Mouse (Mus musculus) lung, embryonic 14.5 days (tissue): ENCODE data around the gene Acbd4. TPM values are rescaled to one million over a fixed set of nuclear protein-coding genes. Genes with fewer than 3 reads are reported as not detected.
A peak's percentile ranks its signal among the peaks of the same experiment; 100 is the strongest.

Experiments used
- ATAC-seq: fragments of 200-750 bp; cut with Nextera tagmentation; 2 replicates; pipeline ENCODE4 v1.8.0; 2017; ENCODE audit warnings: mild to moderate bottlenecking, moderate TSS enrichment, moderate library complexity; ENCODE audit not compliant: insufficient read depth
- DNase-seq: peaks from one replicate; pipeline ENCODE4 v3.0.0-alpha.2; 2015
- H3K27ac ChIP-seq: fragments of 300-500 bp; sonication (generic); 2 replicates; pipeline ENCODE4 v1.5.1; 2014; ENCODE audit warnings: low read depth, mild to moderate bottlenecking, moderate library complexity
- H3K27me3 ChIP-seq: fragments of 300-500 bp; sonication (generic); 2 replicates; pipeline ENCODE4 v1.6.1; 2014; ENCODE audit warnings: low read length, control low read depth; ENCODE audit not compliant: insufficient read depth
- H3K36me3 ChIP-seq: fragments of 300-500 bp; sonication (generic); 2 replicates; pipeline ENCODE4 v1.6.1; 2014; ENCODE audit warnings: control low read depth; ENCODE audit not compliant: insufficient read depth
- H3K4me1 ChIP-seq: fragments of 300-500 bp; sonication (generic); 2 replicates; pipeline ENCODE4 v1.6.1; 2014; ENCODE audit warnings: antibody characterized with exemption, control low read depth; ENCODE audit not compliant: insufficient read depth
- H3K4me2 ChIP-seq: fragments of 300-500 bp; sonication (generic); 2 replicates; pipeline ENCODE4 v1.6.1; 2014; ENCODE audit warnings: mild to moderate bottlenecking
- H3K4me3 ChIP-seq: fragments of 300-500 bp; sonication (generic); 2 replicates; pipeline ENCODE4 v1.5.1; 2014; ENCODE audit warnings: low read depth, low read length
- H3K9ac ChIP-seq: fragments of 300-500 bp; sonication (generic); 2 replicates; pipeline ENCODE4 v1.6.1; 2014
- H3K9me3 ChIP-seq: fragments of 300-500 bp; sonication (generic); 2 replicates; pipeline ENCODE4 v1.6.1; 2016; ENCODE audit warnings: low read depth, low read length, control low read depth
- CTCF ChIP-seq: IDR thresholded peaks from 2 replicates; pipeline ENCODE4 v1.5.1; 2016; ENCODE audit warnings: antibody characterized with exemption, low read depth
- WGBS: fragments of 180-500 bp; shearing (Covaris S2); extraction: QIAGEN DNeasy Blood & Tissue Kit; methylation state at CpG from one replicate; pipeline ENCODE4 v1.1.7; 2014; 5-methylcytosine and 5-hydroxymethylcytosine counted together
- polyA plus RNA-seq: library from polyadenylated mRNA; unstranded; fragments of >200 nt; fragmentation: Nextera tagmentation; extraction: Ambion mirVana; gene quantifications from 2 replicates; pipeline ENCODE4 v1.2.1, GENCODE M21; 2014

Acbd4 gene
- polyA plus RNA-seq, 1 experiment from 2014 or later, result 11.0 TPM

GRCm38 (mm10) chr11:103142441-103143182, 41.1 kb downstream of the Acbd4 start:
- H3K27me3 ChIP-seq, result no peaks in the 10 kb centered on the region
- peak; percentile 32 for TF ChIP-seq CTCF
- H3K36me3 ChIP-seq, result 0 out of 2 replicates have a peak, but pooled peaks cover 11% of the 10 kb centered on the region
- DNase-seq, result peak; percentile 80
- no peaks in the 10 kb centered on the region for H3K9me3 ChIP-seq
- peak overlapping the region; percentile 32 for H3K9ac ChIP-seq
- peaks cover 26% of the 10 kb centered on the region for H3K4me1 ChIP-seq
- ATAC-seq, result peak; percentile 50
- peak overlapping the region; percentile 89 for H3K27ac ChIP-seq
- peak overlapping the region; percentile 48 for H3K4me2 ChIP-seq
- peak overlapping the region; percentile 23; the same call in 1 of the 2 replicates for H3K4me3 ChIP-seq
- 26% methylated on average over 8 of the region's 8 CpGs for WGBS

GRCm38 (mm10) chr11:103144309-103145285, 43.1 kb downstream of the Acbd4 start:
- ATAC-seq (no peak), DNase-seq (no peak)
- no peaks in the 10 kb centered on the region for H3K9me3 ChIP-seq
- peak overlapping the region; percentile 34; the same call in 1 of the 2 replicates for H3K27ac ChIP-seq
- no peak overlapping the region for H3K4me3 ChIP-seq
- no peak for TF ChIP-seq CTCF
- H3K4me1 ChIP-seq, result peaks cover 26% of the 10 kb centered on the region
- 45% methylated on average over 12 of the region's 12 CpGs for WGBS
- no peaks in the 10 kb centered on the region for H3K36me3 ChIP-seq
- H3K9ac ChIP-seq, result no peak overlapping the region
- H3K27me3 ChIP-seq, result no peaks in the 10 kb centered on the region
- H3K4me2 ChIP-seq, result no peak overlapping the region

- ATAC-seq (no peak), DNase-seq (no peak)
- no peak overlapping the region for H3K27ac ChIP-seq
- no peak overlapping the region for H3K4me3 ChIP-seq
- no peak overlapping the region for H3K4me2 ChIP-seq
- H3K36me3 ChIP-seq, result no peaks in the 10 kb centered on the region
- WGBS, result 86% methylated on average over 4 of the region's 4 CpGs
- H3K9ac ChIP-seq, result no peak overlapping the region
- TF ChIP-seq CTCF, result no peak
- no peaks in the 10 kb centered on the region for H3K27me3 ChIP-seq
- H3K4me1 ChIP-seq, result peaks cover 19% of the 10 kb centered on the region
- no peaks in the 10 kb centered on the region for H3K9me3 ChIP-seq
Measured at GRCm38 (mm10) chr11:103146386-103146785, 44.9 kb downstream of the Acbd4 start.

DNA sequence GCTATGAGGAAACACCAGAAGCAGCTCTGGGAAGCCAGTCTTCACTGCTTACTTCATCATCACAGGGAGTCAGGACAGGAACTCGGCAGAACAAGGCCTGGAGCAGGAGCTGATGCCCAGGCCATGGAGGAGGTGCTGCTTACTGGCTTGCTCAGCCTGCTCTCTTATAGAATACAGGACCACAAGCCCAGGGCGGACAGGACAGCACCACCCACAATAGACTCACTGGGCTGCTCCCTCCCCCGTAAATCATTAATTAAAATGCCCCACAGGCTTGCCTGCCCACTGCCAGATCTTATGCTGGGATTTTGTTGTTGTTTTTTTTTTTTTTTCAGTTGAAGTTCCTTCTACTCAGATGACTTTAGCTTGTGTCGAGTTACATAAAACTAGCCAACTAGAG, 46.3 kb downstream of the Acbd4 start:
- H3K4me2 ChIP-seq, result no peak overlapping the region
- no peak overlapping the region for H3K9ac ChIP-seq
- no peaks in the 10 kb centered on the region for H3K36me3 ChIP-seq
- no peak for TF ChIP-seq CTCF
- no peaks in the 10 kb centered on the region for H3K27me3 ChIP-seq
- DNase-seq (no peak), ATAC-seq (no peak)
- 64% methylated on average over 4 of the region's 4 CpGs for WGBS
- no peaks in the 10 kb centered on the region for H3K9me3 ChIP-seq
- no peak overlapping the region for H3K4me3 ChIP-seq
- peaks cover 8% of the 10 kb centered on the region; the same call in 1 of the 2 replicates for H3K4me1 ChIP-seq
- no peak overlapping the region for H3K27ac ChIP-seq

- TF ChIP-seq CTCF, result no peak
- H3K27me3 ChIP-seq, result no peaks in the 10 kb centered on the region
- no peak overlapping the region for H3K9ac ChIP-seq
- 0 out of 2 replicates have a peak, but pooled peaks cover 3% of the 10 kb centered on the region for H3K4me1 ChIP-seq
- WGBS, result 86% methylated on average over 4 of the region's 4 CpGs
- no peak overlapping the region for H3K4me2 ChIP-seq
- no peak overlapping the region for H3K27ac ChIP-seq
- H3K4me3 ChIP-seq, result no peak overlapping the region
- H3K9me3 ChIP-seq, result no peaks in the 10 kb centered on the region
- no peak for ATAC-seq
- no peak for DNase-seq
- no peaks in the 10 kb centered on the region for H3K36me3 ChIP-seq
Measured at GRCm38 (mm10) chr11:103149771-103150170, 48.3 kb downstream of the Acbd4 start.

GRCm38 (mm10) chr11:103158621-103159478, 57.4 kb downstream of the Acbd4 start:
- H3K9me3 ChIP-seq, result no peaks in the 10 kb centered on the region
- H3K27ac ChIP-seq, result peak overlapping the region; percentile 60
- no peaks in the 10 kb centered on the region for H3K27me3 ChIP-seq
- 1% methylated on average over 25 of the region's 25 CpGs for WGBS
- no peaks in the 10 kb centered on the region for H3K36me3 ChIP-seq
- peak overlapping the region; percentile 67 for H3K4me2 ChIP-seq
- H3K4me1 ChIP-seq, result peaks cover 3% of the 10 kb centered on the region; the same call in 1 of the 2 replicates
- no peak overlapping the region; the same call in none of the 2 replicates for H3K9ac ChIP-seq
- TF ChIP-seq CTCF, result peak; percentile 98
- DNase-seq (peak; percentile 96), ATAC-seq (peak; percentile 97)
- peak overlapping the region; percentile 29 for H3K4me3 ChIP-seq
